Comparison of ENCODE assay signal across 26 mouse cellular contexts in the genomic region with DNA sequence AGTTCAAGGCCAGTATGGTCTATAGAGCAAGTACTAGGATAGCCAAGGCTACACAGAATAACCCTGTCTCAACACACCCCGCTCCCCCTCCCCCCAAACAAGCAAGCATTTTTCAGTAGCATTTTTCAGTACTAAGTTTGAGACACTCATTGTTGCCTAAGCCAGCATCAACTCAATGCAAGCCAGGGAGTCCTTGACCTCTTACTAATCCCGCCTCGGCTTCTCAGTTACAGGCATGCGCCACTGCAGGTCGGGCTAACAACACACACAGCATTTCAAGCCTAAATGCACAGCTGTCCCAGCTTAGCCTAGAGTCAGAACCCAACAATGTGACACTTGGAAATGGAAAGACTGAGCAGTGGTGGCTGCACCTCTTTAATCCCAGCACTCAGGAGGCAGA.
"Had no signal": no experiment of that assay in that cellular context is flagged by ENCODE, and none has a peak within 500 bp of the region (broad histone marks: within the 10 kb centered on the region; RNA-seq: fewer than 3 reads in every experiment).

No protein-coding gene starts in this region.

- H3K9me3 ChIP-seq: heart, embryonic 10.5 days; heart, embryonic 12.5 days; hindbrain, embryonic 13.5 days; hindbrain, embryonic 15.5 days; kidney, embryonic 15.5 days; limb, embryonic 15.5 days; liver, embryonic 13.5 days; liver, embryonic 15.5 days had no signal

- H3K4me3 ChIP-seq: gastrocnemius, adult 2 months; heart, embryonic 10.5 days; heart, embryonic 12.5 days; hindbrain, embryonic 13.5 days; hindbrain, embryonic 15.5 days; kidney, embryonic 15.5 days; limb, embryonic 13.5 days; limb, embryonic 15.5 days; liver, embryonic 13.5 days; liver, embryonic 15.5 days had no signal

- H3K4me1 ChIP-seq: limb, embryonic 13.5 days had no signal

- H3K9ac ChIP-seq: heart, embryonic 12.5 days; hindbrain, embryonic 13.5 days; hindbrain, embryonic 15.5 days; kidney, embryonic 15.5 days; limb, embryonic 13.5 days; limb, embryonic 15.5 days; liver, embryonic 13.5 days; liver, embryonic 15.5 days had no signal

- DNase-seq: gastrocnemius, adult 2 months; gastrocnemius, postnatal 10 days; gastrocnemius, postnatal 25 days; heart, adult 18-20 months; heart, postnatal 10 days; kidney, adult 11 months; kidney, adult 2 months; kidney, adult 9 months; kidney, postnatal 14 days; kidney, postnatal 36 days; layer of hippocampus, adult 9-11 months; layer of hippocampus, postnatal 36 days; left cerebral cortex, postnatal 4 days; liver, embryonic 13.5 days had no signal

- ATAC-seq: hindbrain, postnatal 0 days; intestine, embryonic 16.5 days had no signal

- H3K4me2 ChIP-seq: heart, embryonic 12.5 days; hindbrain, embryonic 13.5 days; hindbrain, embryonic 15.5 days; kidney, embryonic 15.5 days; limb, embryonic 13.5 days; limb, embryonic 15.5 days; liver, embryonic 11.5 days; liver, embryonic 13.5 days; liver, embryonic 15.5 days had no signal

- H3K27me3 ChIP-seq: heart, embryonic 12.5 days; hindbrain, embryonic 13.5 days; hindbrain, embryonic 15.5 days; kidney, embryonic 15.5 days; limb, embryonic 13.5 days; limb, embryonic 15.5 days; liver, embryonic 13.5 days; liver, embryonic 15.5 days had no signal

- H3K27ac ChIP-seq: heart, embryonic 10.5 days; hindbrain, embryonic 13.5 days; hindbrain, embryonic 15.5 days; hindbrain, postnatal 0 days; kidney, embryonic 15.5 days; kidney, postnatal 0 days; limb, embryonic 13.5 days; limb, embryonic 15.5 days; liver, embryonic 13.5 days; liver, embryonic 15.5 days had no signal
